Mouse (Mus musculus) cortical plate, adult 2 months (tissue): Measurements from ENCODE around the gene Armc3. TPM values are rescaled to one million over a fixed set of nuclear protein-coding genes. Genes with fewer than 3 reads are reported as not detected.
"Not testable (repeated sequence)": the region's sequence is repeated elsewhere in the genome, so short reads cannot be mapped to it uniquely, and the experiment has no call there.

ENCODE experiments used
- H3K27ac ChIP-seq: fragments of 200-500 bp; 2 replicates; pipeline ENCODE4 v1.5.1; 2012; ENCODE audit warnings: low read length, control low read depth, inconsistent platforms; ENCODE audit not compliant: insufficient read depth
- H3K4me1 ChIP-seq: fragments of 200-500 bp; 2 replicates; pipeline ENCODE4 v1.6.1; 2011; ENCODE audit warnings: low read length; ENCODE audit not compliant: control insufficient read depth, insufficient read depth
- H3K4me3 ChIP-seq: fragments of 200-500 bp; 2 replicates; pipeline ENCODE4 v1.5.1; 2011; ENCODE audit warnings: mild to moderate bottlenecking, low read length, control low read depth; ENCODE audit not compliant: insufficient read depth
- CTCF ChIP-seq: fragments of 200-500 bp; IDR thresholded peaks from 2 replicates; pipeline ENCODE4 v1.5.1; 2011; ENCODE audit warnings: mild to moderate bottlenecking, control low read depth, low read length; ENCODE audit not compliant: insufficient read depth; ENCODE audit errors: extremely low read depth
- POLR2A ChIP-seq: fragments of 200-500 bp; IDR thresholded peaks from 2 replicates; pipeline ENCODE4 v1.6.1; 2011; ENCODE audit warnings: mild to moderate bottlenecking, low read length, control low read depth; ENCODE audit not compliant: insufficient read depth; ENCODE audit errors: extremely low read depth
- polyA plus RNA-seq: library from polyadenylated mRNA; depleted of rRNA; stranded (reverse); fragments of >200 nt; gene quantifications from 2 replicates; pipeline ENCODE4 v1.2.3, GENCODE M21; 2012

Armc3 gene
- polyA plus RNA-seq, 1 experiment: 0.25 TPM

DNA sequence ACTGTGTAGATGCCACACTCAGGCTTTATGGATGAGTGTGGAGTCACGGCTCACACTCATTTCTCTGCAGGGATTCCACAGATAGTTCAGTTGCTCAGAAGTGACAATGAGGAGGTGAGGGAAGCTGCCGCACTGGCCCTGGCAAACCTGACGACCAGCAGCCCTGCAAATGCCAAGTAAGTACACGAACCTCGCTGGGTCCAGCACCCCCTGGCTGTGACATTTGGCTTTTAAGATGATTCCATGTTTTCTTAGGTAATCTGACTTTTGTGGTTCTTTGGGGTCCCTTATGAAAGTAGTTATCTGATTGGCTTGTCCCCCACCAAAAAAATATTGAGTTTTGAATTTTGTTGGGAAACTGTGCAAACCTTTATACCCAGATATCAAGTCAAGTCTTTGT, 70.9 kb downstream of the Armc3 start:
- H3K27ac ChIP-seq: no peak overlapping the region
- TF ChIP-seq POLR2A (no peak), CTCF (no peak)
- H3K4me1 ChIP-seq: no peaks in the 10 kb centered on the region
- no peak overlapping the region for H3K4me3 ChIP-seq

DNA sequence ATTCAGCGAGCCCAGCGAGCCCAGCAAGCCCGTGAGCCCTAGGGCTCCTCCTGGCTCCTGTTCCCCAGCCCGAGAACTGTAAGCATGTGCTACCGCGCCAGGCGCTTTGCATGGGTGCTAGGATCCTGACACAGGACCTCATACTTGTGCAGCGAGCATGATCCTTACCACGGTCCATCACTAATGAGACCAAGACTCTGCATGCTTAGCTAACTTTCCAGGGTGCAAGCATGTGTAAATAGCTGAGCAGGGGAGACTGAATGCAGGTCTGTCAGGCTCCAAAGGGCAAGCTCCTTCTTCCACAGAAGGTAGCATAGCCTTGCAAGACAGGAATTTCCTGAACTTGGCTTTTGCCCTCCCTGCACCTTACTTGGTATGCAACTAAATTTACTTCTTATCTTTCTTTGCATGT, 71.6 kb downstream of the Armc3 start:
- TF ChIP-seq CTCF: no peak
- TF ChIP-seq POLR2A: no peak
- Histone ChIP-seq H3K27ac (no peak overlapping the region), H3K4me3 (no peak overlapping the region), H3K4me1 (no peaks in the 10 kb centered on the region)

DNA sequence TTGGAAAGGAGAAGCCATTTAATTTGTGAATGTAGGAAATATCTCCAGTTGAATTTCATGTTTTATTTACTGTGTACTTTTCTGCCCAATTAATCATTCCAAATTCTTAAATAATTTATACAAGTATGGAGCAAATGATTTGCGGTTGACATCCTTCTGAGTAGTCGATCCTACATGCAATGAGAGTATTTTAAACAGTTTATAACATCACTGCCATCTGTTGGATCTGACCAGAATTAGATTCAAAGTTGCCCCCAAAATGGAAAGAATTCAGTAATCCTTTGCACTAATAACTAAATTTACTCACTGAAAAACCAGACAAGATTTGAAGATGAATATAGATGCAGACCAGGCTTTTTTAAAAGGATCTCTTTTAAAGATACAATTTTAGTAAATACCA, 75.5 kb downstream of the Armc3 start:
- H3K4me1 ChIP-seq: no peaks in the 10 kb centered on the region
- no peak overlapping the region for H3K27ac ChIP-seq
- H3K4me3 ChIP-seq: no peak overlapping the region
- no peak for TF ChIP-seq POLR2A
- TF ChIP-seq CTCF: no peak

DNA sequence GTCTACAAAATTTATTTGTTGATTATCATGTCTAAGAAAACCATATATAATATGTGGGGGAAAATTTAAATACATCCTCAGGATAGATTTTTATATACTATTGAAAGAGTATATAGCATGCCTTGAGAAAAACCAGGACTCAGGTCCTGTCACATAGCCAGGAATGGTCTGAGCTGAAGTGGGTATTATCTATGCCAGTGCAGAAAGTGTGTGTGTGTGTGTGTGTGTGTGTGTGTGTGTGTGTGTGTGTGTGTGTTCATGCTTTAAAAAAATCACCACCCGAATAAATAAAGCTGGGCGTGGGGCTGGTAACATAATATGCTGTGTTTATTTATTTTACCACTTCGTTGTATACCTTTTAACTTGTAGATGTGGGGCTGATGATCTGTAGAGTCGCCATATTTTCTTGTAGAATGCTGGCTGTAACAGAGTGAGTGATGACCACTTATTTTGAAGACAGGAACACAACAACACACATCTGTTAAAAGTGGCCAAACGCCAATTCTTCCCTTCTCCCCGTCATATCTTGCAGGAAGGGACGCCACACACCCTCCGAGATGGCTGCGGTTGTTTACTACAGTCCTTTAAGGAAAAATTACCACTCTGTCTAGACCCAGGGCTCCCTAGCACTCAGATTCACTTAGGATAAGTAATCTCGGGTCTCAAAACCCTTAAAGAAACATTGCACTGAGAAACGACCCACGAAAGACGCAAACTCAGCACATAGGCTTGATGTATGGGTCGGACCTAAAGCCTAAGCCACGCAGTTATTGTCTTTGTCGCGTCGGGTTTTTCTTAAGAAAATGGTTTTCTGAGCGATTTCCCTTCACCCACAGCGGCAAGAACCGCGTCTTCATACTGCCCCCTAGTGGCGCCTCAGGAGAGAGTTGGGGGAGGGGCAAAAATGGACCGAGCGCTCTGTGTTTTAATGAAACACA, 76.8 kb downstream of the Armc3 start:
- Histone ChIP-seq H3K4me3 (peak overlapping the region; percentile 58), H3K27ac (no peak overlapping the region), H3K4me1 (no peaks in the 10 kb centered on the region)
- TF ChIP-seq CTCF (peak; percentile 72), POLR2A (no peak)

DNA sequence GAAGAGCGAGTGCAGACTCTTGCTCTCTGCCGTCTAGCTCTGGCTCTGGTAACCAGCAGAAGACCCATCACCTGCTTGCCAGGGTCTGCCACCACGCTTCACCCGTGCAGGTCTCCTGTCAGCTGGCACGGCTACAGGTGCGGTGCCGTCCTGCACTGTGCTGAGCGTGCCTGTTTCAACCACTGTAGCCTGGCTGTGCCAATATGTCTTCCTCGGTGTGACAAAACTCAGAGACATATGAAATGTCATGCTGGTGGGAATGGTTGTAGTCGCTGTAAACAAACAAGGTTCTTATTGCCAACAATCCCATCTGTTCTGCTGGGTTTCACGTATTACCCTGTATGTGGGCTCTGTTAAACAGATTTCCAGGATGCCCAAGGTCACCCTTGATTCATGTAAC, 81.2 kb downstream of the Armc3 start:
- no peak overlapping the region for H3K4me3 ChIP-seq
- no peak overlapping the region for H3K27ac ChIP-seq
- TF ChIP-seq CTCF (no peak), POLR2A (no peak)
- H3K4me1 ChIP-seq: no peaks in the 10 kb centered on the region

DNA sequence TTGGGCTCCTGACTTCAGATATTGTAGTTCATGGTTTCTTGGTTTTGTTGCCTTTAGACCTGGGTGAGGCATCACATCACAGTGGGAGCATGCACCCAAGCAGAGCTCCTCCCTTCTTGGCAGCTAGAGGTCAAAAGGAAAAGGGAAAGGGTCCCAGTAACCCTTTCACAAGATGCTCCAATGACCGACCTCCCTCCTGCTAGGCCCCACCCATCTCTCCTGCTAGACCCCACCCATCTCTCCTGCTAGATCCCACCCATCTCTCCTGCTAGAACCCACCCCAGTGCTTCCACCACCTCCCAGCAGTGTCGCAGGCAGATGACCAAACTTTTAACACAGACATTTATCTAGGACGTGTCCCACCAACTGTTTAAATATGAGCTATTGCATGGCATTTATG, 93.3 kb downstream of the Armc3 start:
- H3K4me1 ChIP-seq: no peaks in the 10 kb centered on the region
- TF ChIP-seq CTCF (no peak), POLR2A (no peak)
- no peak overlapping the region for H3K4me3 ChIP-seq
- no peak overlapping the region for H3K27ac ChIP-seq

DNA sequence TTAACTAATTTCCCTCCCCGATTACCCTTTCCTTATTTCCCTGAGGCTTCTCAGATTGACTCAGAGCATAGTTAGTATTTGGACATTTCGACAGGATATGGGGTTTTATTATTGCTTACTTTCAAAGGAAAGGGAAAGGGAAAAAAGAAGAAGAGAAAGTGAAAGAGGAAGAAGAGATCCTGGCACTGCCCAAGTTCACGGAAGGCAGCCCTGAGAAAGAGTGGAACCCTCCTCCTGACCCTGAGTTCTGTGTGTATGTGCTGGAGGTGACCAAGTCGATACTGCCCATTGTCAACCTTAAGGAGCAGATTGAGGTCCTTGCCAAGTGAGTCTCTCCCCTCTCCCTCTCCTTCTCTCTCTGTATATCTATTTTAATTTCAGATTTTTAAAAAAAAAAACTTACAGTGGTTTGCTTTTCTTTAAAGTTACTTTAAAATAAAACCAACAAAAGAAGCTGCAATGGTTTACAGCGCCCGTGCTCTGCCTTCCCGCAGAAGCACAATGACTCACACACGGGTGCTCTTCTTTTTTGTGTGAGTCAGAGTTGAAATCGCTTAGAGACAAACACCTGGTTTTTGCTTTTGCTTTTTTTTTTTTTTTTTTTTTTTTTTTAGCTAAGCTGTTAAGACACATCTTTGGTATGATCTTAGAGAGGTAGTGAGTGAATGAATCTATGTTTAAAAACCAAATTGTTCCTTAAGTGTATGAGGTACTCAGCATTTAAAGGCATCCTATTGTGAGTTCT, 101.4 kb downstream of the Armc3 start:
- TF ChIP-seq CTCF (no peak), POLR2A (no peak)
- no peak overlapping the region for H3K27ac ChIP-seq
- H3K4me3 ChIP-seq: no peak overlapping the region
- H3K4me1 ChIP-seq: peaks cover 1% of the 10 kb centered on the region; the same call in 1 of the 2 replicates

DNA sequence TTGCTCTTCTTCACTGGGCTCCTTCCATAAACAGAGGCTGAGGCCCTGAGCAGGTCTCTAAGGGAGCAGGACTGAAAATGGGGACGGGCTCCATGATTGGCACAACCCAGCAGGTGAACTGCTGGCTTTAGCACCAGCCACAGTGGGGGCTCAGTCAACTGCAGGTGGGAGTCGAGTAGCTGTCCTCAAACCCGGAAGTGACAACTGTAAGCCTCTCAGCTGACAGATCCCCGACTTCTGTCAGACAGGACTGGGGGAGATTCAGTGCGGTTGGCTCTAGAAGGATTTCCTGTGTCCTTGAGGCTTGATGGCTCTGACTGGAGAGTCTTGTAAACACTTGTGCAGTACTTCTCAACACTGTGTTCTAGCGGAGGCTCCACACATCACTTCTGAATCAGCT, 102.1 kb downstream of the Armc3 start:
- TF ChIP-seq CTCF (no peak), POLR2A (no peak)
- Histone ChIP-seq H3K27ac (no peak overlapping the region), H3K4me1 (peaks cover 1% of the 10 kb centered on the region; the same call in 1 of the 2 replicates), H3K4me3 (no peak overlapping the region)

DNA sequence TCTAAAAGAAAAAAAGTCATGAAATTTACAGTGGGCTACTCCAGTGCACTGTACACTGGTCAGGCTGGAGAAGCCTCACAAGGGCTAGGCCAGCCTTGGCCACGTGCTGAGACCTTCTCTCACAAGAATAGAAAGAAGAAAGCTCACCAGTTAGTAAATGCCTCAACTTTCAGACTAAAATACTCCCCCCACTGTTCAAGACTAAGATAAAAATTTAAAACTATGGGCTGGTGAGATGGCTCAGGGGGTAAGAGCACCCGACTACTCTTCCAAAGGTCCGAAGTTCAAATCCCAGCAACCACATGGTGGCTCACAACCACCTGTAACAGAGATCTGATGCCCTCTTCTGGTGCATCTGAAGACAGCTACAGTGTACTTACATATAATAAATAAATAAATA, 104.0 kb downstream of the Armc3 start:
- not testable (repeated sequence) for H3K27ac ChIP-seq, H3K4me3 ChIP-seq, H3K4me1 ChIP-seq

DNA sequence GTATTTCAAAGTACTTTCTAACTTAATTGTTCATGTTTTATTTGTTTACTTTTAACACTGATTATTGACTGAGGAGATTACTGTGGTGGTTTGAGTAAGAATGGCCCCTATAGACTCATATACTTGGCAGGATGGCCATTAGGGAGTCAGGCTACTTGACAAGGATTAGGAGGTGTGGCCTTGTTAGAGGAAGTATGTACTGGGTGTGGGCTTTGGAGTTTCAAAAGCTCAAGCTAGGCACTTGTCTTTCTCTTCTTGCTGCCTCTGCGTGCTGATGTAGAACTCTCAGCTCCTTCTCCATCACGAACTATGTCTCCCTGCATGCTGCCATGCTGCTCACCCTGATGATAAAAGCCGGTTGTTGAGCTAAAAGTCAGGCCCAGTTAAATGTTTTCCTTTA, 111.4 kb downstream of the Armc3 start:
- TF ChIP-seq POLR2A: no peak
- no peak for TF ChIP-seq CTCF
- Histone ChIP-seq H3K27ac (no peak overlapping the region), H3K4me3 (no peak overlapping the region), H3K4me1 (no peaks in the 10 kb centered on the region)
